Mouse (Mus musculus): ENCODE measurements at regions not wholly inside any gene's neighbourhood (a gene's known extent, or its start where the extent isn't known, plus 50 kb on each side); places are given as distances from the start of the nearest gene placed in this dataset.

DNA sequence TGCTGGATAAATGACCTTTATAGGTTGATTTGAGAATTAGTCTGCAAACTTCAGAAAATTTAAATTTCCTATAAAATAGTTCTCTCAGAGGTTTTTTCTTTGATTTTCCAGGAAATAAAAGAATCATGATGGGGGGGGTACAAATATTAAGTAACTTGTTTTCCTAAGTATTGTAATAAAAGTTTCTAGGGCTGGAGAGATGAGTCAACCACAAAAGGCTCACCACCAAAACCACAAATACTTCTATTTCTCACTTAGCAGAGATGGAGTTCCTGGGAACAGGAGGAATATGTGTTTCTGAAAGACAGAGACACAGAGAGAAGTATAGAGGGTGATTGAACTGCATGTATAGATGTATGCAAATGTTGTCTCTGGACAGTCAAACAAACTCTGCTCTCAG lies 144.3 kb downstream of the Slc5a7 start:
- H3K4me3 ChIP-seq (replicated peaks) = no peak overlapping the region
- no peak overlapping the region for H3K4me2 ChIP-seq
- H3K9me3 ChIP-seq = no peaks in the 10 kb centered on the region
- H3K27ac ChIP-seq = no peak overlapping the region
- 0 out of 2 replicates have a peak, but pooled peaks cover 3% of the 10 kb centered on the region for H3K4me1 ChIP-seq
- H3K27me3 ChIP-seq (replicated peaks) = no peaks in the 10 kb centered on the region
- H3K36me3 ChIP-seq = no peaks in the 10 kb centered on the region
- ATAC-seq (ENCODE audit: insufficient read depth, low FRiP score, low read depth) = no peak
- H3K9ac ChIP-seq = no peak overlapping the region

Measured in stomach, embryonic 15.5 days (tissue).